Mouse (Mus musculus): ENCODE data around the gene Gm7168. TPM values are rescaled to one million over a fixed set of nuclear protein-coding genes. Genes with fewer than 3 reads are reported as not detected.
"Not testable (repeated sequence)": the region's sequence is repeated elsewhere in the genome, so short reads cannot be mapped to it uniquely, and the experiment has no call there.

The Gm7168 gene
- polyA plus RNA-seq (2015; fragmentation: Nextera tagmentation; extraction: Ambion mirVana), result not detected in 2 replicates

DNA sequence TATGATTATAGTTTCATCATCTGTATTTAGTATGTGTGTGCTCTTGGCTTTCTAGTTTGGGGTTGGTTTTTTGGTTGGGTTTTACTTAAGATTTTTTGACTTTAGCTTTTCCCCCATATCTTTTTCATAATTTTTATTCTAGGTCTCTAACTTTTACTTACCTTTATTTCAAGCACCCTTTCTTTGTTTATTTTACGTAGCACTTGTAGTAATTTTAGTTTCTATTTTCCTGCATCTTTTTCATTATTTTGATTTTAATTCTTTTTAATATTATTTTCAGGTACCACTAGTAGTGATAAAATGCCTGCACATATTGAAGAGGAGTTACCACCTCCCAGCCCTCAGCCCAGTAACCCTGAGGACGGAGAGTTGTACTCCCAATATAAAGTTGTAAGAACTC, at the start of gene Gm7168:
Gene Gm7168, plus strand, starts transcription at position 301 of the 400 bp plus-strand sequence.
- not testable (repeated sequence) for ATAC-seq (ENCODE audit: borderline replicate concordance, extremely low read depth, low FRiP score, low TSS enrichment); H3K4me1 ChIP-seq; H3K36me3 ChIP-seq; H3K27ac ChIP-seq; H3K27me3 ChIP-seq; H3K9ac ChIP-seq; H3K9me3 ChIP-seq; H3K4me3 ChIP-seq; H3K4me2 ChIP-seq
- 68% methylated on average over 1 of the region's 2 CpGs for WGBS

DNA sequence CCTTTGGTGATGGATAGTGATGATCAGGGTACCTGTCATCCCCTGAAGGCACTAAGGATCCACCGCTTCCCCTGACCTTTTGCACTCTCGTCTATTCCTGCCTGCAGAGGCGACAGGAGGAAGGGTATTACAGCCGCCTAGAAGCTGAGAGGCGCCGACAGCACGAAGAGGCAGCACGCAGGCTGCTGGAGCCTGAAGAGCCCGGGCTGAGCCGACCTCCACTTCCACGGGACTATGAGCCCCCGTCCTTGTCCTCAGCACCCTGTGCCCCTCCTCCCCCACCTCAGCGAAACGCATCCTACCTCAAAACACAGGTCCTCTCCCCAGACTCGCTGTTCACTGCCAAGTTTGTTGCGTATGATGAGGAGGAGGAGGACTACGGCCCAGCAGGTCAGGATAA, 49.3 kb upstream of the Gm7168 start:
- Histone ChIP-seq H3K4me3 (no peak overlapping the region), H3K4me1 (no peaks in the 10 kb centered on the region), H3K4me2 (no peak overlapping the region), H3K9me3 (no peaks in the 10 kb centered on the region), H3K27ac (no peak overlapping the region), H3K9ac (no peak overlapping the region), H3K36me3 (peaks cover 56% of the 10 kb centered on the region), H3K27me3 (no peaks in the 10 kb centered on the region)
- 79% methylated on average over 17 of the region's 17 CpGs for WGBS
- no peak for ATAC-seq (ENCODE audit: borderline replicate concordance, extremely low read depth, low FRiP score, low TSS enrichment)

- H3K4me1 ChIP-seq, result no peaks in the 10 kb centered on the region
- H3K36me3 ChIP-seq, result peaks cover 60% of the 10 kb centered on the region
- no peak for ATAC-seq (ENCODE audit: borderline replicate concordance, extremely low read depth, low FRiP score, low TSS enrichment)
- H3K27ac ChIP-seq, result no peak overlapping the region
- no peak overlapping the region for H3K9ac ChIP-seq
- no peak overlapping the region for H3K4me3 ChIP-seq
- WGBS, result 80% methylated on average over 7 of the region's 7 CpGs
- no peaks in the 10 kb centered on the region for H3K9me3 ChIP-seq
- no peak overlapping the region for H3K4me2 ChIP-seq
- no peaks in the 10 kb centered on the region for H3K27me3 ChIP-seq
Observed at GRCm38 (mm10) chr17:13899241-13899640, 48.9 kb upstream of the Gm7168 start.

DNA sequence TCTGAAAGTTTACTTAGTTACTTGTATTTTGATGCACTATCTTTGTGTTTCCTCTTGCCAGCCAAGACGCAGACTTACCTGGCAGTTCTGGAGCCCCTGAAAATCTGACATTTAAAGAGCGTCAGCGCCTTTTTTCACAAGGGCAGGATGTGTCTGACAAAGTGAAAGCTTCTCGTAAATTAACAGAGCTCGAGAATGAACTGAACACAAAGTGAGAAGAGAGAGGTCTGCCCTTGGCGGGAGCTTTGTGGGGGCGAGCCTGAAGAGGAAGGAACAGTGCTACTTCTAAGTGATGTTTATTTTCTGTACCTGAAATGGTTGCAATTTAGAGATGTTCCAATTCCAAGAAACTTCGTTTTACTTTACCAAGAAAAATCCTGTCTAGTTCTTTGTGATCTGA, 44.4 kb upstream of the Gm7168 start:
- no peak for ATAC-seq (ENCODE audit: borderline replicate concordance, extremely low read depth, low FRiP score, low TSS enrichment)
- 87% methylated on average over 8 of the region's 8 CpGs for WGBS

DNA sequence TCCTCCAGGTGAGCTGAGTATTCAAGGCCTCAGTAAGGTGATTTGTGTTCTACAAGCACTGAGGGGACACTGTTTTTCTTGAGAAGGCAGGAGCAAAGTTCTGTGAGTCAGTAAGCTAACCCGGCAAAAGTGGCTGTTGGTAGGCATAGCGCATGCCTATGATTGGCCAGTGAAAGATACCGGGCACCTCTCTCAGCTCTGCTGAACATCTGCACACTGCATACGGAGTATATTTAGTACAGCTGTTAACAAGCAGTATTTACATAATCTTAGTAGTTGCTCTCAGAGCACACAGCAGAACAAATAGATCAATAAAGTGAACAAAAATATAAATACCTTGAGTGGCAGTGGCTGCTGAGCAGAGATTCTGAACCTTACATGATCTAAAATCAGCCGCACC, 41.1 kb upstream of the Gm7168 start:
- Histone ChIP-seq H3K4me1 (no peaks in the 10 kb centered on the region), H3K36me3 (peaks cover 39% of the 10 kb centered on the region), H3K4me2 (no peak overlapping the region), H3K27me3 (no peaks in the 10 kb centered on the region), H3K9ac (no peak overlapping the region), H3K27ac (no peak overlapping the region), H3K4me3 (no peak overlapping the region), H3K9me3 (no peaks in the 10 kb centered on the region)
- ATAC-seq (ENCODE audit: borderline replicate concordance, extremely low read depth, low FRiP score, low TSS enrichment), result no peak
- 91% methylated on average over 5 of the region's 5 CpGs for WGBS

More for the DNA sequence above, 44.4 kb upstream of the Gm7168 start:
- Histone ChIP-seq H3K4me3 (no peak overlapping the region), H3K4me1 (no peaks in the 10 kb centered on the region), H3K27ac (no peak overlapping the region), H3K9ac (no peak overlapping the region), H3K4me2 (no peak overlapping the region), H3K27me3 (no peaks in the 10 kb centered on the region), H3K36me3 (peaks cover 61% of the 10 kb centered on the region), H3K9me3 (no peaks in the 10 kb centered on the region)

GRCm38 (mm10) chr17:13907681-13908080, 40.5 kb upstream of the Gm7168 start:
- Histone ChIP-seq H3K27me3 (no peaks in the 10 kb centered on the region), H3K4me3 (no peak overlapping the region), H3K27ac (no peak overlapping the region), H3K4me2 (no peak overlapping the region), H3K36me3 (peaks cover 35% of the 10 kb centered on the region), H3K9ac (no peak overlapping the region), H3K9me3 (no peaks in the 10 kb centered on the region), H3K4me1 (no peaks in the 10 kb centered on the region)
- ATAC-seq (ENCODE audit: borderline replicate concordance, extremely low read depth, low FRiP score, low TSS enrichment), result no peak
- WGBS, result 97% methylated on average over 1 of the region's 1 CpGs

DNA sequence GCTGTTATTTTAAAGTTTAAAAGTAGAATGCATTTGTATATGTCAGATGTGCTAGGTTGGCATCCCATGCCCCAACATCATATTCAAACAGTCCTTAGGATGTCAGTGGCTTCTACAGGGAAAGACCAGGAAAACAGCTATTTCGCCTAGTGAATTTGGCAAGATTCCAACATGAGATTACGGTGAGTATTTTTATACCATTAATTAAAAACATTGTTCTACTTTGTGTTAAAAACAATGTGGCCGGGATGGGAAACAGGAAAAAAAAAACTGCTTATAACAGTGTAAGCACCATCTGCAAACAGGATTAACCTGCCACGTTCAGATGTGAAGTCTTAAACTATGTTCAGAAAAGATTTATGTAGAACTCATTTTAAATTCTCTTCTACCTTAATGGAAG, 34.2 kb upstream of the Gm7168 start:
- WGBS, result 34% methylated on average over 4 of the region's 4 CpGs
- no peaks in the 10 kb centered on the region for H3K27me3 ChIP-seq
- H3K36me3 ChIP-seq, result no peaks in the 10 kb centered on the region; the same call in 1 of the 2 replicates
- no peaks in the 10 kb centered on the region for H3K9me3 ChIP-seq
- H3K9ac ChIP-seq, result no peak overlapping the region
- H3K27ac ChIP-seq, result peak overlapping the region; percentile 44; the same call in 1 of the 2 replicates
- peaks cover 15% of the 10 kb centered on the region for H3K4me1 ChIP-seq
- no peak overlapping the region for H3K4me2 ChIP-seq
- ATAC-seq (ENCODE audit: borderline replicate concordance, extremely low read depth, low FRiP score, low TSS enrichment), result no peak
- no peak overlapping the region for H3K4me3 ChIP-seq

- Histone ChIP-seq H3K27ac (0 out of 2 replicates have a peak overlapping the region, but pooled peaks have one; percentile 50), H3K36me3 (no peaks in the 10 kb centered on the region; the same call in 1 of the 2 replicates), H3K9me3 (no peaks in the 10 kb centered on the region), H3K9ac (no peak overlapping the region), H3K27me3 (no peaks in the 10 kb centered on the region), H3K4me3 (no peak overlapping the region), H3K4me2 (no peak overlapping the region), H3K4me1 (peaks cover 15% of the 10 kb centered on the region)
- peak; percentile 92 for ATAC-seq (ENCODE audit: borderline replicate concordance, extremely low read depth, low FRiP score, low TSS enrichment)
- WGBS, result 38% methylated on average over 4 of the region's 4 CpGs
Observed at GRCm38 (mm10) chr17:13914531-13914930, 33.6 kb upstream of the Gm7168 start.

GRCm38 (mm10) chr17:13920771-13921170, 27.4 kb upstream of the Gm7168 start:
- Histone ChIP-seq H3K9ac (no peak overlapping the region), H3K4me3 (no peak overlapping the region), H3K4me2 (no peak overlapping the region), H3K36me3 (no peaks in the 10 kb centered on the region), H3K27ac (no peak overlapping the region; the same call in 1 of the 2 replicates), H3K4me1 (peaks cover 5% of the 10 kb centered on the region; the same call in 1 of the 2 replicates), H3K27me3 (no peaks in the 10 kb centered on the region), H3K9me3 (no peaks in the 10 kb centered on the region)
- 50% methylated on average over 2 of the region's 2 CpGs for WGBS
- ATAC-seq (ENCODE audit: borderline replicate concordance, extremely low read depth, low FRiP score, low TSS enrichment), result no peak

GRCm38 (mm10) chr17:13923418-13923817, 24.8 kb upstream of the Gm7168 start:
- ATAC-seq (ENCODE audit: borderline replicate concordance, extremely low read depth, low FRiP score, low TSS enrichment), result peak; percentile 15; the same call in 1 of the 2 replicates

GRCm38 (mm10) chr17:13924588-13924987, 23.6 kb upstream of the Gm7168 start:
- H3K9me3 ChIP-seq, result no peaks in the 10 kb centered on the region
- peaks cover 5% of the 10 kb centered on the region; the same call in 1 of the 2 replicates for H3K4me1 ChIP-seq
- H3K4me3 ChIP-seq, result no peak overlapping the region
- H3K36me3 ChIP-seq, result no peaks in the 10 kb centered on the region
- no peak overlapping the region for H3K27ac ChIP-seq
- no peak overlapping the region for H3K9ac ChIP-seq
- no peaks in the 10 kb centered on the region for H3K27me3 ChIP-seq
- WGBS, result 89% methylated on average over 2 of the region's 2 CpGs
- ATAC-seq (ENCODE audit: borderline replicate concordance, extremely low read depth, low FRiP score, low TSS enrichment), result no peak
- no peak overlapping the region for H3K4me2 ChIP-seq

More at GRCm38 (mm10) chr17:13923418-13923817, 24.8 kb upstream of the Gm7168 start:
- Histone ChIP-seq H3K27me3 (no peaks in the 10 kb centered on the region), H3K4me2 (no peak overlapping the region), H3K27ac (no peak overlapping the region), H3K4me3 (no peak overlapping the region), H3K4me1 (peaks cover 5% of the 10 kb centered on the region; the same call in 1 of the 2 replicates), H3K9me3 (no peaks in the 10 kb centered on the region), H3K9ac (no peak overlapping the region), H3K36me3 (no peaks in the 10 kb centered on the region)
- 23% methylated on average over 2 of the region's 2 CpGs for WGBS

DNA sequence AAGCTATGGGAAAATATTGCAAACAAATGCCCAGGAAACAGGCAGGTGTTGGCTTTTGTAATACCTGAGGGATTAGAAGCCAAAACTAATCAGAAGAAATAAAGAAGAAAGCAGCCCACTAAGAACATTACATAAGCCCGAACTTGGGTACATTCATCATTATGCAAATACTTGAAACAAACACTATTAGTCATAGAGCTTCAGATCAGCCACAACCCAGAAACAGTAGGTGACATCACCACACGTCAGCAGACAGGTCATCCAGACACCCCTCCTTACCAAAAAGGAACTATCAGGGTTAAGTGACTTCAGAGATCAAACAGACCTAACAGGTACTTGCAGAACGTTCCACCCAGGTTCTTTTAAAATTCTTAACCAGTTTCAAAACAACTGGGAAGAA, 22.2 kb upstream of the Gm7168 start:
- WGBS, result 39% methylated on average over 3 of the region's 3 CpGs
- no peaks in the 10 kb centered on the region; the same call in 1 of the 2 replicates for H3K4me1 ChIP-seq
- no peaks in the 10 kb centered on the region for H3K27me3 ChIP-seq
- no peak overlapping the region for H3K4me2 ChIP-seq
- H3K4me3 ChIP-seq, result no peak overlapping the region
- ATAC-seq (ENCODE audit: borderline replicate concordance, extremely low read depth, low FRiP score, low TSS enrichment), result no peak
- no peak overlapping the region for H3K9ac ChIP-seq
- no peak overlapping the region for H3K27ac ChIP-seq
- H3K9me3 ChIP-seq, result no peaks in the 10 kb centered on the region
- no peaks in the 10 kb centered on the region for H3K36me3 ChIP-seq

- Histone ChIP-seq H3K27ac (no peak overlapping the region), H3K27me3 (no peaks in the 10 kb centered on the region), H3K9ac (no peak overlapping the region), H3K4me2 (no peak overlapping the region), H3K9me3 (no peaks in the 10 kb centered on the region), H3K36me3 (no peaks in the 10 kb centered on the region), H3K4me3 (no peak overlapping the region), H3K4me1 (no peaks in the 10 kb centered on the region)
- whole genome bisulfite sequencing, result 78% methylated on average over 9 of the region's 9 CpGs
- ATAC-seq (ENCODE audit: borderline replicate concordance, extremely low read depth, low FRiP score, low TSS enrichment), result no peak
Observed at GRCm38 (mm10) chr17:13930421-13930820, 17.8 kb upstream of the Gm7168 start.

All from lung, embryonic 15.5 days (tissue).